Mouse (Mus musculus): ENCODE data around the gene Gnai2.

The Gnai2 gene

DNA sequence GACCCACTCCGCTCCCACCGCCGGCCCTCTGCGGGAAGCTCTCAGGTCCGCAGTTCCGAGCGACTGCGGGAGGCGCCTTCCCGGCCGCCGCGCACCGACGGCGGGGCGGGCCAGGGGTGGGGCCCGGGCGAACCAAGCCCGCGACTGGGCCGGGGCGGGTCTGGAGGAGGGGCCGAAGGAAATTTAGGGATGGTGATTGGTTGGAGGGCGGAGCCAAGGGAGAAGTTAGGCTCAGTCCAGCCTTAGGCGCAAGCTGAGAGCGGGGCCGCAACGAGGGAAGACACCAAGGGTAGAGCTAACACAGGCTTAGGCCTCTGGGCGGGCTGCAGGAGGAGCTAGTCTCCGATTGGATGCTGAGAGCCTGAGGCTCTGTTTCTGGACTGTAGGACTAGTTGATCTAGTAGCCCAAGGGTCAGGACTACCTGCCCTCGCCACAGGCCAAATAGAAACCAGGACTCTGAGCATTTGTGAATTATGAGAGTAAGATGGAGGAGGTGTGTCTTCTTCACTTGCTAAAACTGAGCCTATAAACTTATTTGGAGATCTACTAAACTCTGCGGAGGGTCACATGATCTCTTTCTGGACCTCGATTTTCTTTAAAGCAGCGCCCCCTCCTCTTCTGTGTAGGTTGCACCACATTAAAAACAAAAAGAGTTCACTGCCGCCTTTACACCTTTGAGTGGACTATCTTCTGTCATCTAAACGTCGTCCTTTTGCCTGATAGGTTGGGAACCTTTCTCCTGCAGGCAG lies at the start of gene Gnai2:
Gene Gnai2 (minus strand): TSS at position 89 of the 750 bp plus-strand sequence.
- DNase-seq (ENCODE audit: low read depth, low spot score) = peak; percentile 97

DNA sequence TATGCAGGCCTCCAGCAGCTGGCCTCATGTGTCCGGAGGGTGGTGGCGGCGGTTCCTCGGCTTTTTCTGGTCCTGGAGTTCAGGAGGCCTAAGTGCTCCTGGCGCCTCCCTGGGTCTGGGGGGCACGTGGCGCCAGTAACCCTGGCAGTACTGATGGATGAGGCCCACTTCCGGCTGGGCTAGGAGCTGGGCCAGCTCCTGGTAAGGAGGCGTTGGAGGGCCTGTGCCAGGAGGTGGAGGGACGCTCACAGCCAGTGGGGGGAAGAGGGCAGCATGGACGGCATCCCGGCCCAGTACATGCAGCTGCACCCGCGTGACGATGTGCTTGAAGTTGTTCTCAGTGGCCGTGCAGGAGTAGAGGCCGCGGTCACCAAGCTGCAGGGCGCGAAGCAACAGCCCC lies 47.2 kb upstream of the Gnai2 start:
- no peak for DNase-seq (ENCODE audit: low read depth, low spot score)

DNA sequence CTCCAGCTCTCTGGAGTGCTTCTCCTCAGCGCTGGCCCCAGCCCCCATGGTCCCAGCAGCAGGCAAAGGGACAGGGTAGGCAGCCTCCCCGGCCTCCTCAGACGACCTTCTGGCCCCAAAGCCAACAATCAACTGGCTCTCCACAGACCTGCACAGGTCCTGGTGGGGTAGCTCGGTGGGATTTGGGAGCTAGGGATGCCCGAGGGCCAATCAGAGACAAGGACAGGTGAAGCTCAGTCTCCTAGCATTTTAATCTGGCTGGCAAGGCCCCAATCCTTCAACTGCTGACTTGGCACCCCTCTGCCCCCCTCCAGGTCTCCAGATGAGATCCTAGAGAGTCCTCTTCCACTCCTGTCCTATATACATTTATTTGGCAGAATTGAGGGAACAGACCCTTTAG lies 44.3 kb upstream of the Gnai2 start, which contains the start of gene Gnat1:
Gene Gnat1 (minus strand): TSS at position 212 of the 400 bp plus-strand sequence.
- DNase-seq (ENCODE audit: low read depth, low spot score) = no peak

DNA sequence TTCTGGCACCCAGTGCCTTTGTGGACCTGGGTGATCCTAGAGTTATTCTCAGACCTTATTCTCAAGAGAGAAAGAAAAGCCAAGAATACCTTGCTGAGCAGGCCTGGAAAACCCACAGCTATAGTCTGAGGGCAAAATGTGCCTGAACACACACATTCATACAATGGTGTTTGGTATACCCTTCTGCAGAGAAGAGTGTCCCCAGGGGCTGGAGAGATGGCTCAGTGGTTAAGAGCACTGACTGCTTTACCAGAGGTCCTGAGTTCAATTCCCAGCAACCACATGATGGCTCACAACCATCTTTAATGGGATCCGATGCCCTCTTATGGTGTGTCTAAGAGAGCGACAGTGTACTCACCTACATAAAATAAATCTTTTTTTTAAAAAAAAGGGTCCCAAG lies 43.7 kb upstream of the Gnai2 start:
- DNase-seq (ENCODE audit: low read depth, low spot score) = no peak

DNA sequence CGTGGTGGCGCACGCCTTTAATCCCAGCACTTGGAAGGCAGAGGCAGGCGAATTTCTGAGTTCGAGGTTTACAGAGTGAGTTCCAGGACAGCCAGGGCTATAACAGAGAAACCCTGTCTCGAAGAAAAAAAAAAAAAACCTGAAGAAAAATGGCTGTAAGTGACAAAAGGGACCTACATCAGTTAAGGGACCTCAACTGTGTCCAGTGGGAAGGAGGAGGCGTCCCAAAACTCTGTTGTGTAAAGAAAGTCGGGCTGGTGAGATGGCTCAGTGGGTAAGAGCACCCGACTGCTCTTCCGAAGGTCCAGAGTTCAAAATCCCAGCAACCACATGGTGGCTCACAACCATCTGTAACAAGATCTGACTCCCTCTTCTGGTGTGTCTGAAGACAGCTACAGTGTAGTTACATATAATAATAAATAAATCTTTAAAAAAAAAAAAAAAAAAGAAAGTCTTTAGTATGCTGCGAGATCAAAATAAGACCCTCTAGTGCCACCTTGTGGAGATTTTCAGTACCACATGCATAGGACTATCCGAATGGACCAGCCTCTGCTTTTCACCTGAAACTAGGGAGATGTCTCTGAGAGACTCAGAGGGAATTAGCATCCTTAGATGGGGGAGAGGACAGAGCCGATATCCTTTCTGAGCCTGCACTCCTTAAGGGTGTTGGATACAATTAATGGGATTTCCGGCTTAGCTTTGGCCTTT lies 42.8 kb upstream of the Gnai2 start:
- peak; percentile 87 for DNase-seq (ENCODE audit: low read depth, low spot score)

DNA sequence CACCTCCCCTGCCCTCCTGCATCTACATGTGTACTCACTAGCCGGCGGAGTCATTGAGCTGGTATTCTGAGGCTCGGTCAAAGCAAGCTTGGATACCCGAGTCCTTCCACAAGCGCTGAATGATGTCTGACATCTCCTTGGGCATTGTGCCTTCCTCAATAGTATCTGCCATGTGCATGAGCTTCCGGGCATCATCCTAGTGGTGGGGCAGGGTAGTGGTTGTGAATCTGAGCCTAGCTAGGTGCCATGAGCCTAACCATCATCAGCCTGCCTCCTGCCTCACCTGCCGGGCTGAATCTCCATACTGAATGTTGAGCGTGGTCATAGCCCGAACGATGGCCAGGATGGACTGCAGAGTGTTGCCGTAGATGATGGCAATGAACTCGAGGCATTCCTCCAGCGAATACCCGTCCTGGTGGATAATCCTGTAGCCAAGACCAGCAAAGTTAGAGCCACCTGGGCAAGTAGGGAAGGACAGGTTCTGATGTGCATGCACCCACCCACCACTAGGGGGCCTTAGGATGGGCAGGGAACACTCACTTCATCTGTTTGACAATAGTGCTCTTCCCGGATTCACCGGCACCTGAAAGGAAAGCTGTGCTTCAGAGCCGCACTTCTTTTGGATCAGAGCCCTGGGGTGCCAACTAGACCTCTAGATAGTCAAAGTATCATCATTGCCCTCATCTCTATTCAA lies 42.1 kb upstream of the Gnai2 start:
- DNase-seq (ENCODE audit: low read depth, low spot score) = peak; percentile 41

DNA sequence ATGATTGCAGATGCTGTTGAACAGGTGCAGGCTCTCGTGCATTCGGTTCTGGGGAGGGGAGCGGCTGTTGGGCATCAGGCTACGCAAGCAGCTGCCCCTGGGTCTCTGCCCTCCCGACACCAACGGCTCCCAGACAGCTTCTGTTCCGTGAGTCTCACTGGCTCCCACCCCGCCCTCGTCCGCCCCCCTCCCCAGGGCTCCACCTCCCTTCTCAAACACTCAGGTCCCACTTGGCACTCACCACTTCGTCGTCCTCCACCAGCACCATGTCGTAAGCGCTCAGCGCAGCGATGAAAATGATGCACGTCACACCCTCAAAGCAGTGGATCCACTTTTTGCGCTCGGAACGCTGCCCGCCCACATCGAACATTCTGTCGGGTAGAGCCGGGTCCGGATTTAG lies 41.1 kb upstream of the Gnai2 start:
- DNase-seq (ENCODE audit: low read depth, low spot score) = peak; percentile 24

DNA sequence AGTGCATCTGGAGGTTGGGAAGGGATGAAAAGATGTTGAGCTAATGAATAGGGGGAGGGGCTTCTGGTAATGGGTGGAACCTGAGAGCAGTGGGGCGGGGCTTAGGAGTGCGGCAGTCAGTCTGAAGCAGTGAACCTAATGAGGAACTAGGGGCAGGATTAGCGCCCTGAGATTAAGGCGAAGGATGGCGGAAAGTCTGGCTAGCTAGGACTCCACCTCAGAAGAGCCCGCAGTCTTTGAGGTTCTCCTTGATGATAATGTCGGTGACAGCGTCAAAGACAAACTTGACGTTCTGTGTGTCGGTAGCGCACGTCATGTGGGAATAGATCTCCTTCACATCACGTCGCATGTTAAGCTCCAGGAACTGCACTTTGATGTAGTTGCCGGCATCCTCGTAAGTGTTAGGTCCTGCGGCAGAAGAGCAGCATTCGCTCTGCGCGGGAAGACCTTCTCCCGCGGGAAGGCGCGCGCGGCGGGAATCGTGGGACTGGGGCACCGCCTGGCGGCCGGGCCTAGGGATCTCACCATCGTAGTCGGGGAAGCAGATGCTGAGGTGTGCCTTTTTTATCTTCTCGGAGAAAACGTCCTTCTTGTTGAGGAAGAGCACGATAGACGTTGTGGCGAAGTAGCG lies 40.6 kb upstream of the Gnai2 start:
- peak; percentile 84 for DNase-seq (ENCODE audit: low read depth, low spot score)

DNA sequence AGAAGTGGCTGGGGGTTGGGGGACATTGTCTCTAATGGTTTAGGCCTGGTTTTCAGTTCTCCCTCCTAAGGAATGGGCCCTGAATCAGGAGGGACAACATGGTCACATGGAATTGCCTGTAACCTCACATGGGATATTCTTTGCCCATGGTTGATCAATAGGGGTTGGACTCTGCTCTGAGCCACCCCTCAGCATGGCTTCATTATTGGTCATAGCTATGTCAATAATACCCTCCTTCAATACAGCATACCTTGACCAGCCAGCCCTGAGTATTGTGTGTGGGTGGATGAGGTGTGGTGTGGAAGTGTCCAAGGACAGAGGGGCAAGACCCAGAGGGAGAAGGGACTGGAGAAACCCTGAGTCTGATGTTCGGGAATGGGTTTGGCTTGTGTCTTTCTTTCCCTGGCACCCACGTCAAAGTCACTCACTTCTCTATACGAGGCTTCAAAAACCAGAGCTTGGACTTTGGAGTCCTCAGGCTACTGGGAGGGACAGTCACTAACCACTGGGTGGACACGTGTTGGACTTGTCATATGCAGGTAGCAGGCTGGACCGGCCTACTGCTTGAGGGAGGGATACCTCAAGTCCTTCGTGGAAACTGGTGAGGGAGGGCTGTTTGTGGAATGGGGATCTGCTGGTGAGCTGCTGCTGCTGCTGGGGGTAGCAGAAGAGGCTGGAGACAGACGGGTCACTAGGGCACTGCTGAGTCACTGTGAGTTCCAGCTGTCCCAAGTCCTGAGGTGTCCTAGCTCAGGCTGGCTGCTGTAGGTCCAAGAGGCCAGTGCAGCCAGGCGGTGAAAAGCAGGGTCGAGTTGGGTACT lies 39.7 kb upstream of the Gnai2 start:
- DNase-seq (ENCODE audit: low read depth, low spot score) = no peak

DNA sequence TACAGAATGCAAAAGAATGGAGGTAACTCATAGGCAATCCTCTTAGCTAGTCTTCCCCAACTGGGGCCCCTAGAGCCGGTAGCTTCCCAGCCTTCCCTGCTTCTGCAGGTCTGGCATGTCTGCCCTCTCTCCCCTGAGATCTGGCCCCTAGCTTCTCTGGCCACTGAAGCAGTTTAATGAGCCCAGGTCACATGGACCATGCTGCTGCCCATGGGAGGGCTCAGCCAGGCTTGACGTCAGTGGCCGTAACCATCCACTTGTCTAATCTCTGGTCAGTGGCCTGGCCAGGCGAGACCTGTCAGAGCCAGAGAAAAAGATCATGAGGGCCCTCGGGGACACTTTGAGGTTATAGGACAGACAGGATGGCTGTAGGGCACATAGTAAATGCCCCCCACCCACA lies 35.1 kb upstream of the Gnai2 start:
- DNase-seq (ENCODE audit: low read depth, low spot score) = no peak

DNA sequence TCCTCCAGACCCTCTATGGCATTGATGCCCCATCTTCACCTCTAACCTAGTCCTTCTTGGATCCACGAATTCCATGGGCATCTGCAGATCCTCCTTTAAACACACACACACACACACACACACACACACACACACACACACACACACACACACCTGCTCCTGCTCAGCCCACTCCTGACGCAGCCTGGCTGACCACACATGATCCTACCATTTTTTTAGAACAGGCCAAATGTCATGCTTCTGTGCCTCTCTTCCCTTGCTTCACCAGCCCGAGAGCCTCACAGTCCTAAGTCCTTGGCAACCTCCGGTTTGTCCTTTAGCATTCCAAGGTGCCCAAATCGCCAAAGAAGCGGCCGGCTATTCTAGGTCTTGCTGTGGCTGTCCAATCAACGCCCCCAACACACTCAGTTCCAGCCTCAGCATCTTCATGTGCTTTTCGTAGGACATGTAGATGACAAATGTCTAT lies 34.3 kb upstream of the Gnai2 start, which contains the start of gene Slc38a3:
Gene Slc38a3 (minus strand): TSS at position 51 of the 466 bp plus-strand sequence.
- DNase-seq (ENCODE audit: low read depth, low spot score) = no peak

DNA sequence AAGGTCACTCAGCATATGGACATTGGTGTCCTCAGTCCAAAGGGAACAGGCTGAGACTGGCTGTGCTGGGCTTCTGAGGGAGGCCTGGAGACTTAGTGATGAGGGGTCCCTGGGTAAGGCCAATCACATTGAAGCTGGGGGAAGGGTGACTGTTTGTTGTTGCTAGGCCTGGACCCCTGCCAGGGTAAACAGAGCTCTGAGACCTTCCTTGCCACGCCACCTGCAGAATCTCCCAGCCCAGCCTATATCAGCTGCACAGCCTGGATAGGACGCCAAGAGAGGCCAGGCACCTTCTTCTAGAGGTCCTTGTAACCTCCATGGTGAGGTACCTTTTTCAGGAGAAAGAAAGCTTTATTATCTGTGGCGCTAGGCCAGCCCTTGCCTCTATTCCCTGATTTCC lies 33.7 kb upstream of the Gnai2 start:
- DNase-seq (ENCODE audit: low read depth, low spot score) = no peak

DNA sequence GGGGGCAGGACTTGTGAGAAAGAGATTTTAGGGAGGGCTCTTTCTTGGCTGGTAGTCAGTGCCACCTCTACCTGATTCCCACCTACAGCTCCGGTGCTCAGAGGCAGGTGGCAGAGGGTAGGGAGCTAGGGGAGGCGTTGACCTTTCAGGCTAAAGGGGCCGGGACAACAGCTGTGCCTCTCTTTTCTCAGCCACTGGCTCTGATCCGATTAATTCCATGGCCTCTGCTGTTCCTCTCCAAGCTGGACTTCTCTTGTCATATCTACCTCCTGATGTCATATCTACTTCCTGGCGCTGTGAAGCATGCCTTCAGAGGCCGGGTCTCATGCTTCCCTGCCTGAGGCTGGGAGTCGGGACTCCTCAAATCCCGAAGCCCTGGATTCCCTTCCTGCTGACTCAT lies 32.8 kb upstream of the Gnai2 start:
- DNase-seq (ENCODE audit: low read depth, low spot score) = no peak

DNA sequence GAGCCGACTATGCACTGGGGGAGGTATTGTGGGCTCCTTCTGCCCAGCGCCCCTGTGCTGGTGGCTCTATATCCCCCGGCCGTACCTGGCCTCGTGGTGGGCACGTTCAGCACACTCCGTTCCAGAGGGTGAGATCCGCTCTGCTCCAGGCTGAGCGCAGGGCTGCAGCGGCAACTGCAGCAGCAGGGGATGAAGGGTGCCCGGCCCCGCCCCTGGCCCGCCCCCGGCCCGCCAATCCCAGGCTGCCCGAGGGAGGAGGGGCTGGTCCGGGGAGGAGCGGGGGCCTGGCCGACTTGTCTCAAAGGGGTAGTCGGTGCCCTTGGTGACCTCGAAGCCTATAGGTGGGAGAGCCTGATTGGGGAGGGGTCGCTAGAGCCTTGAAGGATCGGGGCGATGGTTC lies 32.1 kb upstream of the Gnai2 start:
- peak; percentile 75 for DNase-seq (ENCODE audit: low read depth, low spot score)

DNA sequence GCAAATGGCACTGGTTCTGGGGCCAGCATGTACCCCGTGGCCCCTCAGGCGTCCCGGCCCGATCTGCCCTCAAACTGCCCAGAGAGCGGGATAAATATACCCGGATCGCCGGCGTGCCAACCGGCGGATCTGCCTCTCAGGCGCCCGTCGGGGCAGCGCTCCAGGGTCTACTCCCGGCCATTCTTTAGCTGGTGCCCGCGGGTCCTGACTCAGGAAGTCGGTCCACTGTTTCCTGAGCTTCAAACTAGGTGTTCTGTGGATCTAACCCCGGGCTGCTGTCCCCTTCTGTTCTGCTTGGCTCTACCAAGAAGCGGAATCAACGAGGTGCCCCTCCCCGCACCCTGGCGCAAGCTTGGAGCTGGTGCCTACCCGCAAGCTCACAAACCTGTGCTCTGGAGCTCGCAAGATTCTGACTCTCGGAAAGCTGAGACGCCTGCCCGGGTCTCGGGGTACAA lies 31.6 kb upstream of the Gnai2 start:
- no peak for DNase-seq (ENCODE audit: low read depth, low spot score)

DNA sequence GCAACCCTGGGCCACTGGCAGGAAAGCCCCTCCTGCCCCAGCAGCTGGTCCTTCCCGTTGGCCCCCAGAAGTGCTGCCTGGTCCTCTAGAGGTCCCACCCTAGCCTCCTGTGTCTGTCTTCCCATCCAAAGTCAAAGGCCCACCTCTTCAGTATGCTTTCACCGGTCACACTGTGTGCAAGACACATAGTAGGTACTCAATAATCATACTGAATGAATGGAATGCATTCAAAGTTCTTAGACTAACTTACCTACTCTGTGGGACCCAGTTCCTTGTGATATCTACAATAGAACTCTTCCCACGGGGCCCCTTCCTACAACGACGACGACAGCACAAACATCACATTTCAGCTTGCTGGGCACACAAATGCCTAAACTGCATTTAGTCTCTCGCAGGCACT lies 30.1 kb upstream of the Gnai2 start:
- DNase-seq (ENCODE audit: low read depth, low spot score) = no peak

DNA sequence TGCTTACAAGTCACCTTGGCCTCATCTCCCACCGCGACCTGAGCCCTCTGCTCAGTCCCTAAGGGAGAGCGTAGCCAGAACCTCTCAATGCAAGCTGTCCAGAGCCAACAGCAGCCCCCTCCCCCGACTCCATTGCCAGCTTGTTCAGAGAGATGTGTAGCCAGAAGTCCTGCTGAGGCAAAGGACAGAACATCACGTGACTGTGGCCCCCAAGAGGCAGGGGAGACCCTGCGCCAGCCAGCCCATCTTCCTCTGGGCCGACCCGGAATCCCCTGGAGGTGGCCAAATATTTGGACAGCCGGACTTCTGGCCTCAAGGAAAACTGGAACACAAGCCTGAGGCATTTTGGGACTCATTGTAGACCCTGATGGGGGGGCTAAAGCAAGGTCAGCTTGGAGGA lies 28.4 kb upstream of the Gnai2 start:
- DNase-seq (ENCODE audit: low read depth, low spot score) = no peak

DNA sequence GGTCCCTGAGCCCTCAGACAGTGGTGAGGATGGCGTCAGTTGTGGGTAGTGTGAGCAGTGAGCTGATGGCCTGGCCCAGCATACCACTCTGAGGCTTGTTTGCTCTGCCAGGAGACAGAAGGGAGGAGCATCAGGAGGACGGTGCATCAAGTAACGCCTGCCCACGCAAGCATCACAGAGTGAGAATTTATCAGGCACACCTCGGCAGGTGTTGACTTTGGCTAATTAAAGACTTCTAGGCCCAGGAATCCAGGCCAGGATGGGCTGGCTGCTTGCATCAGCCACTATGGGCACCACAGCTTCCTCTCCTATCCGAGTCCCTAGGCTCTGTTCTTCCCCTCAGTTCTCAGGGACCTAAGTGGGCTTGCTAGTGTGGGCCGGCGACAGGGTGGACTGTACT lies 27.2 kb upstream of the Gnai2 start:
- no peak for DNase-seq (ENCODE audit: low read depth, low spot score)

DNA sequence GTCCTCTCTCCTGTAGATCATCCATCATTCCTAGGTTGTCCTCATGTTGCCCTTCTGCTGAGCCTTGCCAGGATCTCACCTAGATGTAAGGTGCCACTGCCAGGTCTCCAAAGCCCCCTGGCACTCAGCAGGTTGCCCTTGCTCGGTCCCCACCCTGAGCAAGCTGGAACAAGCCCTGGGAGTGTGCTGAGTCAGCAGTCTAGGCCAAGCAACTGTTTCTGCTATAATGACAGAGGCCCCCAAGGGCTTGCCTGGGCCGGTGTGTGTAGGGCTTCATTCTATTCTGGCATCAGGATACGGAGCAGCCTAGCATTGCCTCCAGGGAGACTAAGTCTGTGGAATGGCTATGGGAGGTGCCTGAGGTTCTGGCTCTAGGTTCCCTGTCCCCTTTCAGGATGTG lies 25.6 kb upstream of the Gnai2 start:
- no peak for DNase-seq (ENCODE audit: low read depth, low spot score)

DNA sequence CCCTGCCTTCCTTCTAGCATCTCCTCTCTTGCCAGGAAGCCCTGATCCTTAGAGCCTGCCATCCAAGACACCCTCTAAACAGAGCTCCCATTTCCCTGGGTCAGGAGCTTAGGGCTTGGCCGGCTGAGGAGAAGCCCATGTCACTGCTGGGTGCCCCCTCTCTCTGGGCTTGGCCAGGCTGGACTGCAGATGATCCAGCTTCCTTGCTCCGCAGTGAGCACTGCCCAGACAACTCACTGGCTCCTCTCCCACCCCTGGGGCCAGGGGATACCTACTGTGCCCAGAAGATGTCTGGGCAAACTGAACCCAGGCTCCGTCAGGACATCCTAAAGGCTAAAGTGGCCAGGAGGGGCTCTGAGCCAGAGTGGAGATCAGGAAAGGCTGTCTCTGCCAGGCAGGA lies 24.8 kb upstream of the Gnai2 start:
- no peak for DNase-seq (ENCODE audit: low read depth, low spot score)

DNA sequence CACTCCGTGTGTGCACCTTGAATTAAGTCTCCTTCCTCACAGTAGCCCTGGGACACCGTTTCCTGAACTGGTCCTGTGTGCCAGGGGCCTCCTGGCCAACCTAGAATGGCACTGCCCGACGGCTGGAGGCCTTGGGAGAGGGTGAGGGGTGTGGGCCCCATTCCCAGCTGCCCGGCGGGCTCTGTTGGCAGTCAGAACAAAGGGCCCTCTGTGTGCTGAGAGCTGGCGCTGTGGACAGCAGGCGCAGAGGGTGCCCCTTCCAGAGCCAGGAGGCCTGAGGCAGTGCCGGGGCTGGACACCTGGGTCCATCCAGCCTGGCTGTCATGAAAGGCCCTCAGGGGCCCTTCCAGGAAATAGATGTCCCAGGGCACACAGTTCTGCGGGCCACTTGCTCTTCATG lies 24.4 kb upstream of the Gnai2 start:
- DNase-seq (ENCODE audit: low read depth, low spot score) = no peak

All from mesoderm, embryonic 11.5 days (tissue).